Mouse (Mus musculus) G1E (cell line): ENCODE measurements around the gene Fastkd3. TPM values are rescaled to one million over a fixed set of nuclear protein-coding genes. Genes with fewer than 3 reads are reported as not detected.

Source experiments
- ATAC-seq: 2 replicates; pipeline ENCODE4 v1.8.0; 2016; ENCODE audit warnings: mild to moderate bottlenecking; ENCODE audit not compliant: insufficient number of reproducible peaks, poor library complexity, low FRiP score, severe bottlenecking; ENCODE audit errors: extremely low read depth
- DNase-seq: peaks from one replicate; pipeline ENCODE4 v3.0.0; 2012; ENCODE audit warnings: low spot score
- H3K27me3 ChIP-seq: 2 replicates; pipeline ENCODE4 v1.6.1; 2012; ENCODE audit warnings: mild to moderate bottlenecking, low read length, inconsistent platforms; ENCODE audit not compliant: insufficient read depth
- H3K36me3 ChIP-seq: replicated peaks from 2 replicates; pipeline ENCODE3; 2012; ENCODE audit warnings: mild to moderate bottlenecking, inconsistent platforms
- H3K4me1 ChIP-seq: 2 replicates; pipeline ENCODE4 v1.6.1; 2012; ENCODE audit warnings: low read depth, low read length, inconsistent platforms, mixed read lengths; ENCODE audit not compliant: insufficient read depth
- H3K4me3 ChIP-seq: 2 replicates; pipeline ENCODE4 v1.5.1; 2012; ENCODE audit warnings: low read depth, mild to moderate bottlenecking, inconsistent platforms, low read length, moderate library complexity, mixed read lengths
- H3K9me3 ChIP-seq: replicated peaks from 2 replicates; pipeline ENCODE4 v1.6.1; 2012; ENCODE audit warnings: inconsistent platforms
- CTCF ChIP-seq: IDR thresholded peaks from 2 replicates; pipeline ENCODE4 v1.5.1; 2012; ENCODE audit warnings: low read depth, low read length, inconsistent platforms, mixed read lengths
- GATA1 ChIP-seq: IDR thresholded peaks from 2 replicates; pipeline ENCODE4 v1.6.1; 2012; ENCODE audit warnings: borderline replicate concordance, low read length, inconsistent platforms, mixed read lengths
- GATA2 ChIP-seq: IDR thresholded peaks from 2 replicates; pipeline ENCODE4 v1.6.1; 2012; ENCODE audit warnings: low read depth, low read length, inconsistent platforms, borderline replicate concordance
- POLR2AphosphoS5 ChIP-seq: IDR thresholded peaks from 2 replicates; pipeline ENCODE4 v1.6.1; 2012; ENCODE audit warnings: low read depth, low read length, inconsistent platforms; ENCODE audit not compliant: insufficient replicate concordance
- TAL1 ChIP-seq: conservative IDR thresholded peaks from 2 replicates; pipeline ENCODE4 v1.6.1; 2012; ENCODE audit warnings: low read depth, low read length, inconsistent platforms, mixed read lengths
- polyA plus RNA-seq: library from polyadenylated mRNA; stranded (reverse); fragments of >175 nt; gene quantifications from 2 replicates; pipeline ENCODE4 v1.2.3, GENCODE M21; 2012
- total RNA-seq, 2 experiments: library from RNA; stranded (forward) in 1 of 2; stranded (reverse) in 1 of 2; fragments of 200-1000 nt in 1 of 2; fragments of >200 nt in 1 of 2; fragmentation: Nextera tagmentation in 1 of 2; gene quantifications; 2 replicates each; pipeline ENCODE4 v1.2.3; 2014 to 2017

Fastkd3 gene
- total and polyA plus RNA-seq, 3 experiments, result 1.9 to 23.5 (median 21.1) TPM

DNA sequence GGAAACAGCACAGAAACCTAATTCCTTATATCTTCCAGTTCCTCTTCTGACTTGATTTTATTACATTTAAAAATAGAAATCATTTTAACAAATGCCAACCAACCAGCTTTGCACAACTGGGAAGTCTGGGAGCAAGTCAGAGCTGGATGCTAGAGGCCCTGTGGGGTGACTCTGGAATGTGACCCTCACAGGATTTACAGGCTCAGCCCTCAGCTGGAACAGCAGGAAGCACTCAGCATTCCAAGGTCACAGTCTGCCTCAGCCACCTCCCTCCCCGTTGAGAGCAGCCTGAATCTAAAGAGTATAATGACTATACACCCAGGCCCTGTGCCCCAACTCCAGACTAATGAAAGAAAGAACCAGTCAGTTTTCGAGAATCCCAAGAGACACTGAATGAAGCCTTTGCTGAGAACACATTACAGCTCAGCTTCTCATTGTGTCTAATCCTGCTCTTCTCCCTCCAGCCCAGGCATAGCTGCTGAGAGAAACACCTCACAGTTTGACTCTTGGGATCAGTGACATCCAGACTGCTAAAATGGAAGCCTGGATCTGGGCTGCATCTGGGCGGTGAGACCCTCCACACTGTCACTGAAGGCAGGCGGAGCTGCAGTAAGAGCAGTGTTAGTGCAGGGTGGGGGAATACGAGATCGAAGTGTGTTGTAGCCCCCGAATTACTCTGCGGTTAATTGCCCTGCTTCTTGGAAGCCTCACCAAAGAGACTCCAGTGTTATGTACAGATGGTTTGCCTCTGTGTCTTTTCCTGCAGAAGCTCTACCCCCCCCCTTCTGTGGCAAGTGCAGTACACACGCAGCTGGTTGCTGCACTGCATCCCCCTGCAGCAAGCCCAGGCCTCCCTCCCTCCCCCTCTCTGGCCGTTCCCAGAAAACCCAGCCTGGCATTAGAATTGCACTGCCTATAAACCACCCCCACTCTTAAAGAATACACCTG is 8.8 kb upstream of the Fastkd3 start:
- DNase-seq, result no peak
- Histone ChIP-seq H3K9me3 (no peaks in the 10 kb centered on the region), H3K4me1 (no peaks in the 10 kb centered on the region; the same call in 1 of the 2 replicates), H3K36me3 (peaks cover 93% of the 10 kb centered on the region), H3K27me3 (no peaks in the 10 kb centered on the region), H3K4me3 (no peak overlapping the region)
- no peak for ATAC-seq
- TF ChIP-seq CTCF (no peak), POLR2AphosphoS5 (no peak), TAL1 (no peak), GATA1 (no peak), GATA2 (no peak)

DNA sequence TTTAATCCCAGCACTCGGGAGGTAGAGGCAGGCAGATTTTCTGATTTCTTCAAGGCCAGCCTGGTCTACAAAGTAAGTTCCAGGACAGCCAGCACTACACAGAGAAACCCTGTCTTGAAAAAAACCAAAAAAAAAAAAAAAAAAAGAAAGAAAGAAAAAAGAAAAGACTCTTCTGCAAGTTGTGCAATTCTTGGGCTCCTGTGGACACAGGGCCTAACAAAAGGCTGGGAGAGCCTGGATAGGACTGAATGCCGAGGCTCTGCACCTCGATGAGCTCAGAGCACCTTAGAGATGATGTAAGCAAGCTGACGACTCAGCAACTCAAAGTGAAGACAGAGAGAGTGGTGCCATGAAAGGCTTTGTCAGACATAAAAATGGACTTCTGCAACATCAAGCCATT is 7.6 kb upstream of the Fastkd3 start:
- no peaks in the 10 kb centered on the region for H3K27me3 ChIP-seq
- TF ChIP-seq TAL1 (no peak), GATA2 (no peak), POLR2AphosphoS5 (no peak), CTCF (no peak), GATA1 (no peak)
- H3K4me1 ChIP-seq, result peaks cover 2% of the 10 kb centered on the region; the same call in 1 of the 2 replicates
- no peaks in the 10 kb centered on the region for H3K9me3 ChIP-seq
- DNase-seq (no peak), ATAC-seq (no peak)
- H3K4me3 ChIP-seq, result no peak overlapping the region
- H3K36me3 ChIP-seq, result peaks cover 92% of the 10 kb centered on the region

- DNase-seq (no peak), ATAC-seq (no peak)
- Histone ChIP-seq H3K4me3 (no peak overlapping the region), H3K27me3 (no peaks in the 10 kb centered on the region), H3K4me1 (peaks cover 18% of the 10 kb centered on the region), H3K36me3 (peaks cover 71% of the 10 kb centered on the region), H3K9me3 (no peaks in the 10 kb centered on the region)
- TF ChIP-seq CTCF (no peak), GATA2 (no peak)
Measured at GRCm38 (mm10) chr13:68577945-68578344, 4.1 kb upstream of the Fastkd3 start.

DNA sequence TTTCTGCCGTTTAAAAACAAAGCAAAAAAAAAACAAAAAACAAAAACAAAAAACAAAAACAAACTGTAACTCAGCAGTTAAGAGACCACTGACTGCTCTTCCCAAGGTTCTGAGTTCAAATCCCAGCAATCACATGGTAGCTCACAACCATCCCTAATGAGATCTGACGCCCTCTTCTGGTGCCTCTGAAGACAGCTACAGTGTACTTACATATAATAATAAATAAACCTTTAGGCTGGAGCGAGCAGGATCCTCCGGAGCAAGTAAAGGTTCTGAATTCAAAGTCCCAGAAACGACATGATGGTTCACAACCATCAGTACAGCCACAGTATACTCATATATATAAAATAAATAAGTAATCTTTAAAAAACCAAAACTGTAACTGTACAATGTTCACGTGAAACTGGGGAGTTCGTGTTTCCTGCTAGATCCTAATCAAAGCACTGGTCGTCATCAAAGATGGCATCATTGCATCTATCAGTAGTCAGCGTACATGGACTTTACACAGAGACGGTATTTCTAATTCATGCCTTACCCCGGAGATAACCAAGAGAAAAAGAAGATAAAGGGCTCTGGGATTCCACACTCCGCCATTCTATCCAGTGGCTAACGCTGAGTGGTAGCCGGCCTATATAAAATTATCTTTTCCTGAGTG is 821 bp upstream of the Fastkd3 start:
- no peak for DNase-seq
- 0 out of 2 replicates have a peak, but pooled peaks have one; percentile 2 for ATAC-seq
- H3K36me3 ChIP-seq, result peaks cover 69% of the 10 kb centered on the region
- H3K4me1 ChIP-seq, result peaks cover 43% of the 10 kb centered on the region
- peak overlapping the region; percentile 76 for H3K4me3 ChIP-seq
- H3K27me3 ChIP-seq, result no peaks in the 10 kb centered on the region
- H3K9me3 ChIP-seq, result no peaks in the 10 kb centered on the region
- TF ChIP-seq GATA1 (no peak), TAL1 (no peak), CTCF (no peak), GATA2 (no peak), POLR2AphosphoS5 (no peak)

GRCm38 (mm10) chr13:68582517-68582780 is 415 bp downstream of the Fastkd3 start:
- no peak for DNase-seq
- Histone ChIP-seq H3K27me3 (no peaks in the 10 kb centered on the region), H3K36me3 (peaks cover 68% of the 10 kb centered on the region), H3K9me3 (no peaks in the 10 kb centered on the region), H3K4me1 (peaks cover 49% of the 10 kb centered on the region), H3K4me3 (peak overlapping the region; percentile 76)
- no peak for TF ChIP-seq TAL1
- TF ChIP-seq GATA1, result no peak
- no peak for TF ChIP-seq GATA2
- no peak for TF ChIP-seq POLR2AphosphoS5
- no peak for TF ChIP-seq CTCF
- no peak for ATAC-seq

GRCm38 (mm10) chr13:68583961-68584360 is 1.9 kb downstream of the Fastkd3 start:
- TF ChIP-seq CTCF (no peak), TAL1 (no peak), POLR2AphosphoS5 (no peak), GATA2 (no peak), GATA1 (no peak)
- DNase-seq (no peak), ATAC-seq (no peak)
- Histone ChIP-seq H3K4me1 (peaks cover 53% of the 10 kb centered on the region), H3K9me3 (no peaks in the 10 kb centered on the region), H3K36me3 (peaks cover 69% of the 10 kb centered on the region), H3K4me3 (no peak overlapping the region; the same call in 1 of the 2 replicates), H3K27me3 (no peaks in the 10 kb centered on the region)
